Mouse (Mus musculus): ENCODE results near the gene Lrp3. TPM values are rescaled to one million over a fixed set of nuclear protein-coding genes. Genes with fewer than 3 reads are reported as not detected.

Gene Lrp3
- polyA plus RNA-seq (2012; rRNA removed), result 12.0 and 12.2 TPM in 2 replicates

GRCm38 (mm10) chr7:35215225-35215624 is at the start of gene Lrp3:
Gene Lrp3, minus strand, starts transcription at chr7:35215498.

GRCm38 (mm10) chr7:35185889-35186569 is 29.3 kb downstream of the Lrp3 start, which contains the start of gene Slc7a10:
Gene Slc7a10, plus strand, starts transcription at chr7:35186385.

Other genes with a start within 250 kb of the Lrp3 start
- 7.6 and 8.2 TPM in 2 replicates for gene Cebpg, start 158.9 kb downstream of the Lrp3 start, polyA plus RNA-seq (2012; rRNA removed)
- gene Cebpa, start 96.2 kb downstream of the Lrp3 start, polyA plus RNA-seq (2012; rRNA removed), result 86.9 and 95.2 TPM in 2 replicates
- 2.6 and 3.1 TPM in 2 replicates for gene Slc7a10, start 29.1 kb downstream of the Lrp3 start, polyA plus RNA-seq (2012; rRNA removed)
- gene Gpatch1, start 102.9 kb upstream of the Lrp3 start, polyA plus RNA-seq (2012; rRNA removed), result 3.2 and 3.4 TPM in 2 replicates
- gene Rhpn2, start 118.7 kb upstream of the Lrp3 start, polyA plus RNA-seq (2012; rRNA removed), result 54.7 and 57.4 TPM in 2 replicates
- 3.5 TPM in 2 replicates for gene Faap24, start 181.3 kb upstream of the Lrp3 start, polyA plus RNA-seq (2012; rRNA removed)
- gene Cep89, start 181.5 kb upstream of the Lrp3 start, polyA plus RNA-seq (2012; rRNA removed), result 12.3 and 13.2 TPM in 2 replicates
- gene Slc7a9, start 233.3 kb upstream of the Lrp3 start, polyA plus RNA-seq (2012; rRNA removed), result 2.3 and 4.2 TPM in 2 replicates

Data from colon, adult 2 months (tissue).